Comparison of ENCODE assay signal across 10 mouse cellular contexts in genomic region chr1:93072279-93072865, GRCm38 (mm10). TPM values are rescaled to one million over a fixed set of nuclear protein-coding genes. Genes with fewer than 3 reads are reported as not detected.
DNase-seq lines count a peak whose midpoint lies in the region; ATAC-seq and TF ChIP-seq lines count a peak whose summit lies in the region.
"Had no signal": no experiment of that assay in that cellular context is flagged by ENCODE, and none has a peak within 500 bp of the region (broad histone marks: within the 10 kb centered on the region; RNA-seq: fewer than 3 reads in every experiment).

No protein-coding gene starts in this region.

- 95% methylated on average over 2 of the region's 2 CpGs for WGBS in kidney, embryonic 16.5 days
- 84% methylated on average over 2 of the region's 2 CpGs for WGBS in lung, adult 2 months

- no peaks in the 10 kb centered on the region for H3K36me3 ChIP-seq in kidney, embryonic 16.5 days (ENCODE audit: insufficient read depth, low read length)

- H3K27ac ChIP-seq in kidney, embryonic 16.5 days (ENCODE audit: low read length), result no peak overlapping the region

- no peak overlapping the region for H3K9ac ChIP-seq in kidney, embryonic 16.5 days (replicated peaks; ENCODE audit: low read length)

- no peak overlapping the region for H3K4me3 ChIP-seq in kidney, embryonic 16.5 days (ENCODE audit: low read length)
- H3K4me3 ChIP-seq in lung, adult 2 months (replicated peaks; ENCODE audit: extremely low read depth, low read depth, low read length), result no peak overlapping the region

- ATAC-seq in kidney, embryonic 16.5 days (ENCODE audit: low FRiP score, low TSS enrichment), result no peak

- H3K27me3 ChIP-seq in kidney, embryonic 16.5 days (ENCODE audit: insufficient read depth, low read length), result no peaks in the 10 kb centered on the region

- H3K4me2 ChIP-seq in kidney, embryonic 16.5 days (replicated peaks; ENCODE audit: low read depth, low read length), result no peak overlapping the region

- no peaks in the 10 kb centered on the region for H3K9me3 ChIP-seq in kidney, embryonic 16.5 days (ENCODE audit: low read length)

- peak; percentile 49 for DNase-seq in adrenal gland, adult 2 months
- DNase-seq in adrenal gland, postnatal 4 days (ENCODE audit: low spot score in 2 of 2), result no peak
- DNase-seq in kidney, adult 9 months, result peak; percentile 6
- peak; percentile 29 for DNase-seq in Muller cell, postnatal 12 days (ENCODE audit: inconsistent ontology term)
- DNase-seq in lung, adult 2 months, result no peak
- no peak for DNase-seq in urinary bladder, postnatal 14 days (ENCODE audit: low spot score)
- DNase-seq in thymus, postnatal 14 days, result no peak
- DNase-seq: gastrocnemius, postnatal 25 days; kidney, postnatal 14 days had no signal

- TF ChIP-seq CTCF in lung, adult 2 months (IDR thresholded peaks at IDR 0.05; ENCODE audit: insufficient read depth, low read length), result peak; percentile 59

- TF ChIP-seq POLR2A in lung, adult 2 months (IDR thresholded peaks at IDR 0.05; ENCODE audit: borderline replicate concordance, extremely low read depth, low read depth, low read length), result no peak

- no peaks in the 10 kb centered on the region for H3K4me1 ChIP-seq in kidney, embryonic 16.5 days (ENCODE audit: insufficient read depth, low read length)
- H3K4me1 ChIP-seq in lung, adult 2 months (ENCODE audit: control insufficient read depth, insufficient read depth, low read length), result no peaks in the 10 kb centered on the region

RNA-seq across cellular contexts. Expression of gene Kif1a, which starts 29.4 kb away (rescaled TPM):
- total RNA-seq in adrenal gland, adult 2 months (2021), result 10 to 100 TPM; 33.6 to 43.0 TPM
- polyA plus RNA-seq in adrenal gland, adult 2 months (2012; rRNA removed), result 25.7 and 29.0 TPM in 2 replicates
- 10 to 100 TPM; 36.0 to 45.0 TPM for total RNA-seq in adrenal gland, postnatal 4 days (2021)
- 7.4 and 11.6 TPM in 2 replicates for polyA plus RNA-seq in kidney, embryonic 16.5 days (2015; fragmentation: Nextera tagmentation; extraction: Ambion mirVana)
- polyA plus RNA-seq in lung, adult 2 months (2012; rRNA removed), result 2.0 and 2.7 TPM in 2 replicates

Comparison
In these comparisons a context has a peak if more than half of its experiments do, and no peak if none do; other contexts are left out.
1. DNase-seq: peak in adrenal gland, adult 2 months (single experiment), kidney, adult 9 months (single experiment) and Muller cell, postnatal 12 days (single experiment); none in adrenal gland, postnatal 4 days (0 of 2), lung, adult 2 months (single experiment), urinary bladder, postnatal 14 days (single experiment) and thymus, postnatal 14 days (single experiment).